Mouse (Mus musculus) liver, adult 2 months (tissue): ENCODE results near the gene Eif2a.

Experiments
- CTCF ChIP-seq: fragments of 200-500 bp; IDR thresholded peaks from 2 replicates; pipeline ENCODE4 v1.5.1; 2011; ENCODE audit warnings: low read depth, low read length, control low read depth
- POLR2A ChIP-seq: fragments of 200-500 bp; IDR thresholded peaks from 2 replicates; pipeline ENCODE4 v1.6.1; 2011; ENCODE audit warnings: low read length, control low read depth; ENCODE audit not compliant: insufficient read depth; ENCODE audit errors: extremely low read depth

DNA sequence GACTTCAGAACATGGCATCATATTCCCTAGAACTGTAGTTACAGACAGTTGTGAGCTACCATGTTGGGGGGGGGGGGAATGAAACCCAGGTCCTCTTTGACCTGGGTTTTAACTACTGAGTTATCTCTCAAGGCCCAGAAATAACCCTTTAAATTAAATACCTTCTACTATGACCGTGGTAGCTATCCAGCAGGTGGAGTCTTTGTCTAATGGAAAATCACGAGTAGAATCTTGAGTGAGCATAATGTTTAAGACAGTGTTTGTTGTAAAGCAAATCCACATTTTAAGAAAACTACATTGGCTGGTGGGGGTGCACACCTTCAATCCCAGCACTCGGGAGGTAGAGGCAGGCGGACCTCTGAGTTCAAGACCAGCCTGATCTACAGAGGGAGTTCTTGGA is 12.1 kb upstream of the Eif2a start:
- no peak for TF ChIP-seq POLR2A
- no peak for TF ChIP-seq CTCF
